Mouse (Mus musculus): ENCODE measurements at regions not wholly inside any gene's neighbourhood (a gene's known extent, or its start where the extent isn't known, plus 50 kb on each side); places are given as distances from the start of the nearest gene placed in this dataset.

GRCm38 (mm10) chr12:79941828-79942227 is 171.0 kb downstream of the Zfp36l1 start:
- no peak for DNase-seq (ENCODE audit: low spot score)

GRCm38 (mm10) chr12:79939436-79939835 is 173.4 kb downstream of the Zfp36l1 start:
- no peak for DNase-seq (ENCODE audit: low spot score)

GRCm38 (mm10) chr12:79937876-79938275 is 174.9 kb downstream of the Zfp36l1 start:
- DNase-seq (ENCODE audit: low spot score), result no peak

GRCm38 (mm10) chr12:79936698-79937097 is 176.1 kb downstream of the Zfp36l1 start:
- DNase-seq (ENCODE audit: low spot score), result peak; percentile 67

GRCm38 (mm10) chr12:79934091-79934490 is 178.7 kb downstream of the Zfp36l1 start:
- DNase-seq (ENCODE audit: low spot score), result no peak

- no peak for DNase-seq (ENCODE audit: low spot score)
These were observed 179.9 kb downstream of the Zfp36l1 start for GRCm38 (mm10) chr12:79932905-79933304.

GRCm38 (mm10) chr12:79931455-79931854 is 181.4 kb downstream of the Zfp36l1 start:
- peak; percentile 44 for DNase-seq (ENCODE audit: low spot score)

GRCm38 (mm10) chr12:79929846-79930245 is 183.0 kb downstream of the Zfp36l1 start:
- no peak for DNase-seq (ENCODE audit: low spot score)

GRCm38 (mm10) chr12:79928739-79929380 is 184.0 kb downstream of the Zfp36l1 start:
- DNase-seq (ENCODE audit: low spot score), result peak; percentile 79

- peak; percentile 63 for DNase-seq (ENCODE audit: low spot score)
These were observed 184.5 kb downstream of the Zfp36l1 start for GRCm38 (mm10) chr12:79928298-79928697.

- DNase-seq (ENCODE audit: low spot score), result no peak
These were observed 186.9 kb downstream of the Zfp36l1 start for GRCm38 (mm10) chr12:79925704-79926588.

GRCm38 (mm10) chr12:79924921-79925703 is 187.7 kb downstream of the Zfp36l1 start:
- peak; percentile 85 for DNase-seq (ENCODE audit: low spot score)

GRCm38 (mm10) chr12:79923811-79924210 is 189.0 kb downstream of the Zfp36l1 start:
- DNase-seq (ENCODE audit: low spot score), result no peak

- no peak for DNase-seq (ENCODE audit: low spot score)
These were observed 191.0 kb downstream of the Zfp36l1 start for GRCm38 (mm10) chr12:79921786-79922185.

- DNase-seq (ENCODE audit: low spot score), result no peak
These were observed 193.8 kb downstream of the Zfp36l1 start for GRCm38 (mm10) chr12:79918983-79919382.

- no peak for DNase-seq (ENCODE audit: low spot score)
These were observed 195.1 kb downstream of the Zfp36l1 start for GRCm38 (mm10) chr12:79917634-79918289.

GRCm38 (mm10) chr12:79916896-79917633 is 195.7 kb downstream of the Zfp36l1 start:
- DNase-seq (ENCODE audit: low spot score), result no peak

GRCm38 (mm10) chr12:79913898-79914297 is 198.9 kb downstream of the Zfp36l1 start:
- no peak for DNase-seq (ENCODE audit: low spot score)

- DNase-seq (ENCODE audit: low spot score), result no peak
These were observed 200.3 kb downstream of the Zfp36l1 start for GRCm38 (mm10) chr12:79912281-79913063.
